Mouse (Mus musculus): ENCODE data around the gene Erbin.

Gene Erbin

DNA sequence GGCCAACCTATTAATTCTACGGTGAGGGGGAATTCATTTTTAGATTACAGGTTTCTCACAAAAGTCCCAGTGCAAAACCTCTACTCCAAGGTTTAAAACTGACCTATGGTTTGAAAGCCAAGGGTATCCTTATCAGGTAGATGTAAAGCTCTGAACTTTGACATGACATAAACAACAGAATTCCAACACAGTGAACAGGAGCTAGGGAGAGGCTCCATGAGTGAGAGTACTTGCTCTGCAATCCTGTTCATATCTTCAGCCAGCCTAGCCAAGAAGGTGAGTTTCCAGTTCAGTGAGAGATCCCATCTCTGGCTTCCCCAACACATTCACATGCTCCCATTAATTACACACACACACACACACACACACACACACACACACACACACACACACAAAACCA is 9.7 kb downstream of the Erbin start:
- no peak for DNase-seq

- DNase-seq: no peak
These were observed 10.4 kb downstream of the Erbin start for GRCm38 (mm10) chr13:103909894-103910293.

- DNase-seq: no peak
These were observed 20.3 kb downstream of the Erbin start for GRCm38 (mm10) chr13:103900015-103900414.

DNA sequence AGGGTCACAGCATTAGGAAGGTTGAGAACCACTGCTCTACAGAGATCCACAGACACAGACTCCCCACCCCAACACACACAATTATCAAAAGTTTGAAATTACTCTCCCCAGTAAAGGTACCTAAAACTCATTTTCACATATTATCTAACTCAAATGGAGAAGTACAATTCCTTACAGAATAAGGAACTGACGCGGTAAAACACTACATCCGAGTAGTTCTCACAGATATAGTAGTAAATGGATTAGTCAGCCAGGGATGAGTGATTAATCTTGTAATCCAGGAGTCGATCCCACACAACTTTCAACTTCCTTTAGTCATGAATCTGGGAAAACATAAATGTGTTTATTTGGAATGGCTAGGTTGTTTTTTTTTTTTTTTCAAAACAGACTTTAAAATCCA is 22.7 kb downstream of the Erbin start:
- DNase-seq: no peak

DNA sequence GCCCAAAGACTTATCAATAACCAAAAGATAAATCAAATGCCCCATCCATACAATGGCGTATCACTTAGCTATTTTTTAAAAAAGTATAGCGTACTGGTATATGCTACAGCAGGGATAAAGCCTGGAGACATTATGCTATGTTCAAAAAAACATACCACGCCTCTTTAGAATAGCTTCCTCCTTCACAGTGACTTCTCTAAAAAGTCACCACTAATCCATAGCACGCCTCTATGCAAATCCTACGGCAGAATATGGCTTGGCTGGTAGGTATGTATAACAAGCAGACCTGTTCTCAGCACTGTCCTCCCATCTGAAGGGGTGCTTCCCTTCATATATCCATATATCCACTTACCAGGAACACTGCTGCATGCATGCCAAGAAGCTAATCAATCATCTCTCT is 27.2 kb downstream of the Erbin start:
- no peak for DNase-seq

GRCm38 (mm10) chr13:103890038-103890437 is 30.3 kb downstream of the Erbin start:
- DNase-seq: no peak

DNA sequence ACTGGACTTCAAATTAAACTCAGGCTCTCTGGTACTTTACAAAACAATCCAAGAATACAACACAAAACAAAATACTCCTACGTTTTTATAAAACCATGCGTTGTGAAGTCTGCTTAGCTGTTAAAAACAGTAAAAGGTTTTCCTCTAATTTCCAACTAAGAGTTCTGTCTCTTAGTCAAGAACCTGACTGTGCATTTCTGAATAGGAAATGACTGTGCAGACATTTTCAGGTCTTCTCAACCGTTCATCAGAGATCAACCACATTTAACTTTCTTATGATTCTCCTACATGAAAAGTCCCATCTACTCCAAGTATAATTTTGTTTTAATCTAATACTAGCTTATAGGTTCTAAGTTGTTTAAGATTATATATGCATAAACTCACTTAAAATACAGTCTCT is 33.8 kb downstream of the Erbin start:
- no peak for DNase-seq

DNA sequence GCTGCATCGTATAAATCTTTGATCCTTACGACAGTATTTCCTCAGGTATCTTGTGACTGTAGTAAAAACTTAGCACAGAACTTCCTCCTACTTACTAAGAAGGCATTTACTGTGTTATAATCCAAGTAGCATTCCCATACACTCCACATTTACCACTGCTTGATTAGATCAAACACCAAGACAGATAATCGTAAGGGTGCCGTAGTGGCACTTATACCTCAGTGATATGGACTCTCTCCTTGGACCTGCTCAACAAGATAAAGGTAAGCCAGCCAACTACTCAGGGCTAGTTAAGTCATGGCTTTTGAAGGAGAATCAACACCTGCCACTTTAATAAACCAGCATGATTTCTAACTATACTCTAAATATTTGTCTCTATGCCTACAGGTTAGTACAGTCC is 39.1 kb downstream of the Erbin start:
- no peak for DNase-seq

GRCm38 (mm10) chr13:103876743-103877142 is 43.6 kb downstream of the Erbin start:
- no peak for DNase-seq

GRCm38 (mm10) chr13:103875823-103876514 is 44.3 kb downstream of the Erbin start:
- no peak for DNase-seq

DNA sequence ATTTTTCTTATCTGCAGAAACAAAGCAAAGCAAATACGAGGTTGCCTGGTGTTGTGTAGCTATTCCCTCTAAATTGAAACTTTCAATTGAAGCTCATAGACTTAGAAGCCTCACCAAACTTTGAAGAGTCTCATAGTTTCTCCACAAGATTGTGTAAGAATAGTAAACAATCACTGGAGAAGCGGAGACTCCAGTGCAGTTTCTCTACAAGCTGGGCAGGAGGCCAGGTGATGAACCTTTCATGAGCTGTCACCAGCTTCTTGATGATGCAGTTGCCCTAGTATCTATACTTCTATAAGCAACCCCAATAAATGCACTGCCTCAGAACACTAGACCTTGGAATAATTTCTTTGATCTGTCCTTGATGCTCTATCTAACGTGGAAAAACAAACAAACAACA is 49.5 kb downstream of the Erbin start:
- no peak for DNase-seq

- DNase-seq: no peak
These were observed 50.2 kb downstream of the Erbin start for GRCm38 (mm10) chr13:103870117-103870516.

- DNase-seq: no peak
These were observed 51.4 kb downstream of the Erbin start for GRCm38 (mm10) chr13:103868875-103869274.

- DNase-seq: no peak
These were observed 58.3 kb downstream of the Erbin start for GRCm38 (mm10) chr13:103862041-103862440.

GRCm38 (mm10) chr13:103859041-103859440 is 61.3 kb downstream of the Erbin start:
- no peak for DNase-seq

GRCm38 (mm10) chr13:103847614-103848013 is 72.7 kb downstream of the Erbin start:
- no peak for DNase-seq

GRCm38 (mm10) chr13:103841287-103842201 is 78.8 kb downstream of the Erbin start:
- no peak for DNase-seq

DNA sequence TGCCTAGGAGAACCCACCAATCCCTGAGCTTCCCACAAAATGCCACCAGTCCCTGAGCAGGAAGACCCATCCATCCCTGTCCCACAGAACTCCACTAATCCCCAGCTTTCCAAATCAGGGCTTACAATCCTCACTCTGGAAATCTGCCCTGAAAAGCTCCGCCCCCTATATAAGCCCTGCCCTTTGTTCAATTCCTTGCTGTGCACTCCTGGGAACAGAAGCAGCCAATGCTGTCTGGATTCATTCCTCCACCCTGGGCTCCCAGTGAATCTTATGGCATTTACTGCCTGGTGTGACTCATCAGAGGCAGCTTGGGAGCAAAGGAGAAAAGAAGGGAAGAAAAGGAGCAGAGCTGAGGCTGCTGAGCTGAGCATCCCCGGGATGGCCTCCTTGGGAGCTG is 81.7 kb downstream of the Erbin start:
- no peak for DNase-seq

DNA sequence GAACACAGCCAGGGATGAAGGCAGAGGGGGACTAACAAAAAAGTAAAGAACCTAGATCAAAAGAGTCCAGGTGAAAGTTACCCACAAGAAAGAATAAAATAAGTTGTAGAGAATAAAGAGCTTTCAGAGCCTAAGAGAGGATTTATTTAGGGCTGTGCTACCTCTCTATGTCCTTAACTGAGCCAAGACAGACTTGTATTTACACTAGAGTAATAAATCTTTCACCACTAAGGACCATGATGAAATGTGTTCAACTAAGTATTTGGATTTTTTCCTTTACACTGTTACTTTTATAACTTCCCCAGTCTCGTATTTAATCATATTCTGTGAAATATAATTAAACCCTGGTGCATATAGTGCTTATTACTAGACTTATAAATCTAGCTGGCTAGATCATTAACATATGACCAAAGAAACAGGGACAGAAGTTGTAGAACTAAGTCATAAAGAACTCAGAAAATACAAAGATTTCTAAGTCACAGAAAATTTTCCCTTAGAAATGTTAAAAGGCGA is 90.6 kb downstream of the Erbin start:
- no peak for DNase-seq

GRCm38 (mm10) chr13:103822270-103822669 is 98.0 kb downstream of the Erbin start:
- DNase-seq: no peak

DNA sequence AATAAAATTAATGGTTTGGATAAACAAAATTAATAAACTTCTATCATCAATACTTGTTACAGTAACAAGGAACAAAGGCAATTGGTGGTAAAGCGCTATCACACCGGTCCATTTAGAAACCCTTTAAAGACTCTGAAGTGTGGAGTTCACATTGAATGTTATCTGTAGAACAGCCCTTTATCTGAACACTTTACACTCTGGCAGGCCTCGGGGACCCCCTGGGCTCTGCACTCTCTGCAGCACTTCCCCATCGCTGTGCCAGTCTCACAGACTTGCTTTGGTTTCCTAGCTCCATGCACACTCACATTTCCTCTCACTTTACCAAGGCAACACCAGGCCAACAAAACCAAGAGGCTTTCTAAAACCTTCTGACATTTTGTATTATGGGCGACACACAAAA is 100.9 kb downstream of the Erbin start:
- no peak for DNase-seq

GRCm38 (mm10) chr13:103817935-103818334 is 102.4 kb downstream of the Erbin start:
- DNase-seq: no peak

- no peak for DNase-seq
These were observed 112.8 kb downstream of the Erbin start for GRCm38 (mm10) chr13:103807464-103807863.
